Mouse (Mus musculus) urinary bladder, postnatal 25 days (tissue): ENCODE results near the gene Aim2.

Experiments used
- DNase-seq: peaks from one replicate; pipeline ENCODE4 v3.0.0; 2022; ENCODE audit warnings: low spot score

Aim2 gene

GRCm38 (mm10) chr1:173389901-173390401 lies 39.3 kb downstream of the Aim2 start:
- DNase-seq, result no peak

GRCm38 (mm10) chr1:173391754-173392153 lies 41.1 kb downstream of the Aim2 start:
- no peak for DNase-seq

- peak; percentile 75 for DNase-seq
These were observed 47.8 kb downstream of the Aim2 start for GRCm38 (mm10) chr1:173398323-173398970.

- no peak for DNase-seq
These were observed 54.1 kb downstream of the Aim2 start for GRCm38 (mm10) chr1:173404696-173405309.

GRCm38 (mm10) chr1:173409066-173409465 lies 58.4 kb downstream of the Aim2 start:
- DNase-seq, result no peak

- no peak for DNase-seq
These were observed 61.2 kb downstream of the Aim2 start for GRCm38 (mm10) chr1:173411863-173412262.

GRCm38 (mm10) chr1:173414631-173415030 lies 64.0 kb downstream of the Aim2 start:
- no peak for DNase-seq

- no peak for DNase-seq
These were observed 67.8 kb downstream of the Aim2 start for GRCm38 (mm10) chr1:173418516-173418915.

- no peak for DNase-seq
These were observed 68.4 kb downstream of the Aim2 start for GRCm38 (mm10) chr1:173418936-173419621.

- no peak for DNase-seq
These were observed 69.7 kb downstream of the Aim2 start for GRCm38 (mm10) chr1:173420374-173420773.

- DNase-seq, result no peak
These were observed 75.7 kb downstream of the Aim2 start for GRCm38 (mm10) chr1:173426345-173426744.

- DNase-seq, result no peak
These were observed 76.7 kb downstream of the Aim2 start for GRCm38 (mm10) chr1:173427385-173427784.

GRCm38 (mm10) chr1:173429995-173430699 lies 79.5 kb downstream of the Aim2 start:
- DNase-seq, result no peak

- no peak for DNase-seq
These were observed 81.7 kb downstream of the Aim2 start for GRCm38 (mm10) chr1:173432411-173432810.

- DNase-seq, result no peak
These were observed 86.7 kb downstream of the Aim2 start for GRCm38 (mm10) chr1:173437161-173437953.

GRCm38 (mm10) chr1:173440681-173441080 lies 90.0 kb downstream of the Aim2 start:
- no peak for DNase-seq

- no peak for DNase-seq
These were observed 90.5 kb downstream of the Aim2 start for GRCm38 (mm10) chr1:173441210-173441609.

GRCm38 (mm10) chr1:173443061-173443460 lies 92.4 kb downstream of the Aim2 start:
- DNase-seq, result no peak

GRCm38 (mm10) chr1:173447067-173447466 lies 96.4 kb downstream of the Aim2 start:
- DNase-seq, result no peak

GRCm38 (mm10) chr1:173450621-173451020 lies 99.9 kb downstream of the Aim2 start:
- DNase-seq, result no peak

GRCm38 (mm10) chr1:173451665-173452064 lies 101.0 kb downstream of the Aim2 start:
- no peak for DNase-seq
